Mouse (Mus musculus) regulatory T cell (primary cell): ENCODE results near the gene Noct.
"Not testable (repeated sequence)": the region's sequence is repeated elsewhere in the genome, so short reads cannot be mapped to it uniquely, and the experiment has no call there.

ENCODE experiments used
- in situ Hi-C: fragments of 300-600 bp; cut with MboI, MseI; formaldehyde crosslinking; loops from one replicate; pipeline ENCODE4 v1.15.1; 2025; ENCODE audit warnings: high pct_unique_total_duplicates

The Noct gene

GRCm38 (mm10) chr3:51204897-51205296, 19.4 kb upstream of the Noct start:
- in situ Hi-C loops = no loop called here

- in situ Hi-C loops = no loop called here
Measured at GRCm38 (mm10) chr3:51206521-51206920, 17.7 kb upstream of the Noct start.

- in situ Hi-C loops = no loop called here
Measured at GRCm38 (mm10) chr3:51208633-51209032, 15.6 kb upstream of the Noct start.

GRCm38 (mm10) chr3:51209503-51210314, 14.5 kb upstream of the Noct start:
- in situ Hi-C loops = no loop called here

DNA sequence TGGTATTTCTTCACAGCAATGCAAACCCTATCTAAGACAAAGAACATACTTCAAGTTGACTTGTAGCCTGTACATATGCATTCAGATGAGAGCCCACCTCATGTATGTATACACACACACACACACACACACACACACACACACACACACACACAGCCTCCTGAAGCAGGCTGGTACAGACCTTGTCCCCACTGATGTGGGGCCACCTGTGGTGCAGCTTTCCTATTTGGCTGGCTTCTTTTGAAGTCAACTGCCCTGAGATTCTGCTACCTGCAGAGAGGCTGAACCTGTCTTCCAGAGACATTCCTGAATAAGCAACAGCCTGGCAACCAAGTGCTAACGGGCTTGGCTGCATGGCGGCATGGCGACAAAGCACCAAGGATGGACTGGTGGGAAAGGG, 13.8 kb upstream of the Noct start:
- in situ Hi-C loops = no loop called here

GRCm38 (mm10) chr3:51213111-51213510, 11.1 kb upstream of the Noct start:
- in situ Hi-C loops = no loop called here

GRCm38 (mm10) chr3:51215681-51216080, 8.6 kb upstream of the Noct start:
- in situ Hi-C loops = no loop called here

GRCm38 (mm10) chr3:51216351-51216750, 7.9 kb upstream of the Noct start:
- in situ Hi-C loops = not testable (repeated sequence)

DNA sequence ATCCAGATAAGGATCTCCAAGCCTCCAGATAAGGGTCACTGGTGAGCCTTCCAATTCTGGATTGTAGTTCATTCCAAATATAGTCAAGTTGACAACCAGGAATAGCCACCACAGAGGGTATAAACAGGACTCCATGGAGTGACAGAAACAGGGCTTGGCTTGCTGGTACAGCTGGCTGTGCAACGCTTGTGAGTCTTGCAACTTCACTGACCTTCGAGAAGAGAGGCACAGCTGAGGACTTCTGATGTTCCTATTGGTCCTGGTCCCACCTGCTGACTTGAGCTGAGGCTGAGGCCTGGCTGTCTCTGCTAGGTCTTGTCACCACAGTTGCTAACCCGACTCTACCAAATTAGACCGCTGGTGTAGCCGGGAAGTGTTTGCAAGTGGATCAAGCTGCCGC, 5.9 kb upstream of the Noct start:
- in situ Hi-C loops = not testable (repeated sequence)

DNA sequence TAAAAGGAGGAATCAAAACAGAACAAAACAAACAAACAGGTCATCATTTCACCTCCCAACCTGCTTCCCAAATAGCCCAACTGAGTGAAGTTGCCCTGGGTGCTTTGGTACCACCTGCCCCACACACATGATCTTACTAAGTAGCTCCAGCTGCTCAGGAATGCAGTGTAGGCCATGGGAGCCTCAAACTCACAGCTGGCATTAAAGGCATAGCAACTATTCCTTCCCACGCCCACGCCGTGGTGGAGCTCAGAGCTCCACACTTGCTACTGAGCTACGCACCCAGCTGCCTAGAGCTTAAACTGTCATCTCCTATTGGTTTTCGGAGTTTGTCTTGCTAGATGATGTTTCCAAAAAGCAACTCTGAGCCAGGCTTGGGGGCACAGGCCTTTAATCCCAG, 5.0 kb upstream of the Noct start:
- in situ Hi-C loops = no loop called here

GRCm38 (mm10) chr3:51220846-51221245, 3.4 kb upstream of the Noct start:
- in situ Hi-C loops = no loop called here

- in situ Hi-C loops = no loop called here
Measured at GRCm38 (mm10) chr3:51221847-51222246, 2.4 kb upstream of the Noct start.

- in situ Hi-C loops = no loop called here
Measured at GRCm38 (mm10) chr3:51222302-51222701, 1.9 kb upstream of the Noct start.

GRCm38 (mm10) chr3:51222834-51223460, 1.3 kb upstream of the Noct start:
- in situ Hi-C loops = no loop called here

DNA sequence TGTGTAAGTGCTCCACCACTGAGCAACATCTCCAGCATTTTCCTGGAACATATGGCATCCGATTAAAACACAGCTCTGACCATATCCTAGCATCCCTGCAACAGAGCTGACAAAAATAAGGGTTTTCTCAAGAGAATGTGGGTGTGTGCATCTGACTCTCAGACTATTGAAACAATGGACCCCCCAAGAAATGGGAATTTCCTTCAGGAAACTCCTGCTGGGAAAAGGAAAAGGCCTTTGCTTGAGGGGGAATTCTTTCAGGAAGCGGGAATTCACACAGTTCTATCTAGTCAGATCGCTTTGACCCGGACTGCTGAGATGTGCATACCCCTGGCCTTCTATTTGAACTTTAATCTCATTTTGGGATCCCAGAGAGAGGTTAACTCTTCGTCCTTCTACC, 691 bp upstream of the Noct start:
- in situ Hi-C loops = no loop called here

GRCm38 (mm10) chr3:51225226-51225750, 1.0 kb downstream of the Noct start:
- in situ Hi-C loops = no loop called here

DNA sequence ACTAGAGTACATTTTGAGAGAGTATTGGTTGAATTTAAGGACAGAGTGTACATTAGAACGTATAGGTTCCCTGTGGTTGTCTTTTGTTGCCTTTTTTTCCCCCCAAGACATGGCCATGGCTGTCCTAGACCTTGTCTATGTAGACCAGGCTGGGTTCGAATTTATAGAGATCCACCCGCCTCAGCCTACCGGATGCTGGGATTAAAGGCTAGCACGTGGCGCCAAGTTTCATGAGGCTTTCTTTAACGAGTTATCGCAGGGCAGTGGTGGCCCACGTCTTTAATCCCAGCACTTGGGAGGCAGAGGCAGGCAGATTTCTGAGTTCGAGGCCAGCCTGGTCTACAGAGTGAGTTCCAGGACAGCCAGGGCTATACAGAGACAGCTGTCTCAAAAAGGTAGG, 1.7 kb downstream of the Noct start:
- in situ Hi-C loops = no loop called here

- in situ Hi-C loops = no loop called here
Measured at GRCm38 (mm10) chr3:51226601-51227000, 2.4 kb downstream of the Noct start.

DNA sequence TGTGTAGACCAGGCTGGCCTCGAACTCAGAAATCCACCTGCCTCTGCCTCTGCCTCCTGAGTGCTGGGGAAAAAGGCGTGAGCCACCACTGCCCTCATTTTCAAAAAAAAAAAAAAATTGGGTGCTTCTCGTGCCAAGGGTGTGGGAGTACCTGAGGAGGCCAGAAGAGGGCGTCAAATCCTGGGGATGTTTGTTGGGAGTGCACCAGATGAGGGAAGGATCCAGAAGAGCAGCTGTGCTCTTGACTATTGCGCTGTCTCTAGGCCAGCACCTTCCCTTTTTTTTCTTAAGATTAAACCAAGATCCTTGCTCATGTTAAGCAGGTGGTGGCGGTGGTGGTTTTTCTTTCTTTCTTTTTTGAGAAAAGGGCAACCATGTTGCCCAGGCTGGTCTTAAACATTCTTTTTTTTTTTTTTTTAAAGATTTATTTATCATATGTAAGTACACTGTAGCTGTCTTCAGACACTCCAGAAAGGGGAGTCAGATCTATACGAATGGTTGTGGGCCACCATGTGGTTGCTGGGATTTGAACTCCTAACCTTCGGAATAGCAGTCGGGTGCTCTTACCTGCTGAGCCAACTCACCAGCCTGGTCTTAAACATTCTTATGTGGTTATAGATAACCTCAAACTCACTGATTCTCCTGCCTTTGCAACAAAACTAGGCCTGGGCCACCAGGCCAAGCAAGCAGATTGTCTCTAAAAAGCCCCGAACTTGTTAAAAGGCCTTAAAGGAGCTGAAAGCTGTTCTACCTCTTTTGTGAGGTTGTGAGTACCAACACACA, 4.0 kb downstream of the Noct start:
- in situ Hi-C loops = no loop called here

GRCm38 (mm10) chr3:51228821-51229205, 4.6 kb downstream of the Noct start:
- in situ Hi-C loops = no loop called here

- in situ Hi-C loops = no loop called here
Measured at GRCm38 (mm10) chr3:51229226-51229625, 5.0 kb downstream of the Noct start.

DNA sequence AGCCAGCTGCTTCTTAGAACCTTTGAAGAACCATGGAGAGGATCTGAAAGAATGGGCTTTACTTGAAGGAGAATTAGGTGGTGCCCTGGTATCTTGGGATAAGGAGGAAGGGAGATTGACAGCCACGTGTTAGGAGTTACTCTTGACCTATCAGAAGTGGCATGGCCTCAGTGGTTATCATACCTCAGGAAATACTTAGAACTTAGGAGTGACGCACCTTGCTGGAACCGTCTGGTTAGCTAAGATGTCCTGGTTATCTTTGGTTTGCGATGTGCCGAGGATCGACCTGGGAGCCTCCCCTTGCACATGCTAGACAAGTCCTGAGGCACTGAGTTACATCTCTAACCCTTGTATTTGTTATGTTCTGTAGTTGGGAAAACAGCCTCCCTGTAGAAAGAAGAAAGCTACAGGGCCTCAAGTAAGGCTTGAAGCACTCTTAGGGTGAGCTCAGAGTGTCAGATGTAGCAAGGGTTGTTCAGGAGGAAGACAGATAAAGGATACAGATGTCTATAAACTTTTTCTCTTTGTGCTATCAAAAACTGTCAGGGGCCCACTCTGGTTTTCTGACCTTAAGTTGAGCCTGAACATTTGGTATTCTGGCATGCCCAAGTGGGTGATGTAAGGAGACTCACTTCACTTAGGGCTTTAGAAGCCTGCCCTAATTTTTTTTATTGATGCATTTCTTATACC, 6.0 kb downstream of the Noct start:
- in situ Hi-C loops = loop anchor here (5.0 kb wide), 2 partner anchors 107 to 972 kb away; no protein-coding TSS in a partner anchor
